Mouse (Mus musculus) lung, postnatal 10 days (tissue): ENCODE data around the gene Gm20767.
"Not testable (repeated sequence)": the region's sequence is repeated elsewhere in the genome, so short reads cannot be mapped to it uniquely, and the experiment has no call there.

ENCODE experiments used
- DNase-seq: peaks from one replicate; pipeline ENCODE4 v3.0.0; 2021

Gene Gm20767

GRCm38 (mm10) chr13:120139946-120140345 is at the start of gene Gm20767:
Gene Gm20767, plus strand, starts transcription at chr13:120140246.
- not testable (repeated sequence) for DNase-seq

GRCm38 (mm10) chr13:120092950-120093349 is 47.1 kb upstream of the Gm20767 start:
- not testable (repeated sequence) for DNase-seq

- DNase-seq = not testable (repeated sequence)
These were observed 43.7 kb upstream of the Gm20767 start for GRCm38 (mm10) chr13:120096241-120096937.

GRCm38 (mm10) chr13:120096938-120097256 is 43.1 kb upstream of the Gm20767 start:
- not testable (repeated sequence) for DNase-seq

- DNase-seq = not testable (repeated sequence)
These were observed 40.7 kb upstream of the Gm20767 start for GRCm38 (mm10) chr13:120099327-120099726.

GRCm38 (mm10) chr13:120106504-120106903 is 33.5 kb upstream of the Gm20767 start:
- not testable (repeated sequence) for DNase-seq

GRCm38 (mm10) chr13:120107000-120107399 is 33.0 kb upstream of the Gm20767 start:
- DNase-seq = not testable (repeated sequence)

GRCm38 (mm10) chr13:120142348-120142747 is 2.3 kb downstream of the Gm20767 start:
- not testable (repeated sequence) for DNase-seq

GRCm38 (mm10) chr13:120149660-120150407 is 9.8 kb downstream of the Gm20767 start:
- DNase-seq = not testable (repeated sequence)

GRCm38 (mm10) chr13:120150589-120150988 is 10.5 kb downstream of the Gm20767 start:
- DNase-seq = not testable (repeated sequence)

GRCm38 (mm10) chr13:120168301-120168700 is 28.3 kb downstream of the Gm20767 start:
- not testable (repeated sequence) for DNase-seq

GRCm38 (mm10) chr13:120172133-120172532 is 32.1 kb downstream of the Gm20767 start, which contains the start of gene Gm21818:
Gene Gm21818, plus strand, starts transcription at chr13:120172433.
- DNase-seq = not testable (repeated sequence)

GRCm38 (mm10) chr13:120196189-120196821 is 56.3 kb downstream of the Gm20767 start:
- not testable (repeated sequence) for DNase-seq
